Mouse (Mus musculus) midbrain, embryonic 11.5 days (tissue): ENCODE results near the gene 6330409D20Rik. TPM values are rescaled to one million over a fixed set of nuclear protein-coding genes. Genes with fewer than 3 reads are reported as not detected.

Experiments
- ATAC-seq: fragments of 200-750 bp; cut with Nextera tagmentation; 2 replicates; pipeline ENCODE4 v1.8.0; 2017; ENCODE audit warnings: moderate TSS enrichment, moderate library complexity; ENCODE audit not compliant: low FRiP score
- DNase-seq: peaks from one replicate; pipeline ENCODE4 v3.0.0; 2015; ENCODE audit warnings: low spot score; ENCODE audit errors: missing footprints
- H3K27ac ChIP-seq: fragments of 300-500 bp; sonication (generic); 2 replicates; pipeline ENCODE4 v1.5.1; 2014; ENCODE audit warnings: low read depth, low read length
- H3K27me3 ChIP-seq: fragments of 300-500 bp; sonication (generic); 2 replicates; pipeline ENCODE4 v1.6.1; 2014; ENCODE audit warnings: mild to moderate bottlenecking, low read length, moderate library complexity, mixed read lengths; ENCODE audit not compliant: control insufficient read depth, insufficient read depth
- H3K36me3 ChIP-seq: fragments of 300-500 bp; sonication (generic); 2 replicates; pipeline ENCODE4 v1.6.1; 2014; ENCODE audit warnings: mild to moderate bottlenecking, low read length, moderate library complexity, mixed read lengths; ENCODE audit not compliant: control insufficient read depth, insufficient read depth
- H3K4me1 ChIP-seq: fragments of 300-500 bp; sonication (generic); 2 replicates; pipeline ENCODE4 v1.6.1; 2014; ENCODE audit warnings: low read length; ENCODE audit not compliant: control insufficient read depth, insufficient read depth
- H3K4me2 ChIP-seq: fragments of 300-500 bp; sonication (generic); 2 replicates; pipeline ENCODE4 v1.6.1; 2014; ENCODE audit warnings: mild to moderate bottlenecking, moderate library complexity
- H3K4me3 ChIP-seq: fragments of 300-500 bp; sonication (generic); 2 replicates; pipeline ENCODE4 v1.5.1; 2014; ENCODE audit warnings: low read depth, low read length
- H3K9ac ChIP-seq: fragments of 300-500 bp; sonication (generic); 2 replicates; pipeline ENCODE4 v1.6.1; 2014; ENCODE audit warnings: low read length
- H3K9me3 ChIP-seq: fragments of 300-500 bp; sonication (generic); 2 replicates; pipeline ENCODE4 v1.6.1; 2016; ENCODE audit warnings: low read length; ENCODE audit not compliant: control insufficient read depth
- WGBS: fragments of 180-500 bp; shearing (Covaris S2); extraction: QIAGEN DNeasy Blood & Tissue Kit; methylation state at CpG from one replicate; pipeline ENCODE4 v1.1.7; 2014; 5-methylcytosine and 5-hydroxymethylcytosine counted together
- polyA plus RNA-seq: library from polyadenylated mRNA; unstranded; fragments of >200 nt; fragmentation: Nextera tagmentation; extraction: Ambion mirVana; gene quantifications from 2 replicates; pipeline ENCODE4 v1.2.1, GENCODE M21; 2014

6330409D20Rik gene
- polyA plus RNA-seq, 1 experiment from 2014 or later: 3.0 TPM

- no peak for ATAC-seq
- no peak for DNase-seq
- WGBS: 71% methylated on average over 7 of the region's 7 CpGs
- H3K9ac ChIP-seq: no peak overlapping the region
- H3K9me3 ChIP-seq: no peaks in the 10 kb centered on the region
- H3K4me2 ChIP-seq: no peak overlapping the region
- peaks cover 9% of the 10 kb centered on the region for H3K36me3 ChIP-seq
- peaks cover 18% of the 10 kb centered on the region for H3K4me1 ChIP-seq
- 0 out of 2 replicates have a peak overlapping the region, but pooled peaks have one; percentile 1 for H3K27ac ChIP-seq
- H3K4me3 ChIP-seq: no peak overlapping the region
- 0 out of 2 replicates have a peak, but pooled peaks cover 2% of the 10 kb centered on the region for H3K27me3 ChIP-seq
Measured at GRCm38 (mm10) chr2:32750199-32750598, 9.4 kb upstream of the 6330409D20Rik start.

- peaks cover 18% of the 10 kb centered on the region for H3K4me1 ChIP-seq
- no peak overlapping the region for H3K4me2 ChIP-seq
- H3K9ac ChIP-seq: no peak overlapping the region
- whole genome bisulfite sequencing: 88% methylated on average over 16 of the region's 16 CpGs
- no peak overlapping the region for H3K27ac ChIP-seq
- no peak for DNase-seq
- 0 out of 2 replicates have a peak, but pooled peaks cover 2% of the 10 kb centered on the region for H3K27me3 ChIP-seq
- ATAC-seq: no peak
- peaks cover 9% of the 10 kb centered on the region for H3K36me3 ChIP-seq
- H3K4me3 ChIP-seq: no peak overlapping the region
- no peaks in the 10 kb centered on the region for H3K9me3 ChIP-seq
Measured at GRCm38 (mm10) chr2:32749082-32749481, 8.3 kb upstream of the 6330409D20Rik start.

GRCm38 (mm10) chr2:32744272-32744982 lies 3.6 kb upstream of the 6330409D20Rik start:
- no peaks in the 10 kb centered on the region for H3K9me3 ChIP-seq
- no peak overlapping the region for H3K9ac ChIP-seq
- no peak for ATAC-seq
- H3K4me1 ChIP-seq: peaks cover 22% of the 10 kb centered on the region
- 78% methylated on average over 15 of the region's 15 CpGs for WGBS
- H3K27me3 ChIP-seq: peaks cover 2% of the 10 kb centered on the region
- H3K36me3 ChIP-seq: peaks cover 9% of the 10 kb centered on the region
- H3K4me3 ChIP-seq: no peak overlapping the region
- no peak for DNase-seq
- no peak overlapping the region for H3K27ac ChIP-seq
- no peak overlapping the region for H3K4me2 ChIP-seq

GRCm38 (mm10) chr2:32742173-32742531 lies 1.3 kb upstream of the 6330409D20Rik start:
- peak overlapping the region; percentile 77 for H3K9ac ChIP-seq

GRCm38 (mm10) chr2:32741273-32742172 lies 707 bp upstream of the 6330409D20Rik start:
- Histone ChIP-seq H3K4me2 (peak overlapping the region; percentile 98), H3K4me3 (peak overlapping the region; percentile 75), H3K9me3 (no peaks in the 10 kb centered on the region), H3K9ac (peak overlapping the region; percentile 77), H3K36me3 (peaks cover 3% of the 10 kb centered on the region; the same call in 1 of the 2 replicates), H3K4me1 (peaks cover 22% of the 10 kb centered on the region), H3K27ac (peak overlapping the region; percentile 69), H3K27me3 (peaks cover 2% of the 10 kb centered on the region)
- peak; percentile 92 for DNase-seq
- 1% methylated on average over 56 of the region's 58 CpGs for WGBS
- peak; percentile 61 for ATAC-seq

More at GRCm38 (mm10) chr2:32742173-32742531, 1.3 kb upstream of the 6330409D20Rik start:
- Histone ChIP-seq H3K27ac (peak overlapping the region; percentile 69), H3K27me3 (peaks cover 2% of the 10 kb centered on the region), H3K9me3 (no peaks in the 10 kb centered on the region), H3K4me1 (peaks cover 22% of the 10 kb centered on the region), H3K4me3 (peak overlapping the region; percentile 75), H3K4me2 (peak overlapping the region; percentile 98), H3K36me3 (peaks cover 5% of the 10 kb centered on the region)
- ATAC-seq: peak; percentile 91
- 5% methylated on average over 18 of the region's 18 CpGs for WGBS
- DNase-seq: peak; percentile 98

GRCm38 (mm10) chr2:32739311-32739710 lies 1.5 kb downstream of the 6330409D20Rik start:
- Histone ChIP-seq H3K27me3 (peaks cover 2% of the 10 kb centered on the region), H3K4me3 (no peak overlapping the region), H3K9me3 (no peaks in the 10 kb centered on the region), H3K27ac (no peak overlapping the region), H3K4me1 (peaks cover 26% of the 10 kb centered on the region), H3K4me2 (no peak overlapping the region), H3K36me3 (no peaks in the 10 kb centered on the region), H3K9ac (no peak overlapping the region)
- DNase-seq (no peak), ATAC-seq (no peak)
- 80% methylated on average over 4 of the region's 4 CpGs for WGBS

GRCm38 (mm10) chr2:32737008-32737407 lies 3.8 kb downstream of the 6330409D20Rik start:
- Histone ChIP-seq H3K4me2 (no peak overlapping the region), H3K27ac (no peak overlapping the region), H3K4me1 (peaks cover 14% of the 10 kb centered on the region), H3K9ac (no peak overlapping the region), H3K9me3 (no peaks in the 10 kb centered on the region), H3K4me3 (no peak overlapping the region), H3K36me3 (no peaks in the 10 kb centered on the region), H3K27me3 (peaks cover 2% of the 10 kb centered on the region)
- WGBS: 53% methylated on average over 6 of the region's 6 CpGs
- ATAC-seq (no peak), DNase-seq (no peak)

- DNase-seq (no peak), ATAC-seq (no peak)
- Histone ChIP-seq H3K27me3 (peaks cover 2% of the 10 kb centered on the region), H3K4me2 (no peak overlapping the region), H3K9ac (no peak overlapping the region), H3K9me3 (no peaks in the 10 kb centered on the region), H3K4me3 (no peak overlapping the region), H3K36me3 (no peaks in the 10 kb centered on the region), H3K4me1 (peaks cover 8% of the 10 kb centered on the region), H3K27ac (no peak overlapping the region)
- WGBS: 35% methylated on average over 3 of the region's 3 CpGs
Measured at GRCm38 (mm10) chr2:32736306-32736829, 4.4 kb downstream of the 6330409D20Rik start.
